Mouse (Mus musculus): Measurements from ENCODE around the gene Gm13305. TPM values are rescaled to one million over a fixed set of nuclear protein-coding genes. Genes with fewer than 3 reads are reported as not detected.
"Not testable (repeated sequence)": the region's sequence is repeated elsewhere in the genome, so short reads cannot be mapped to it uniquely, and the experiment has no call there.

Gene Gm13305
- polyA plus RNA-seq (2012; fragmentation: generic; extraction: Trizol): not detected

DNA sequence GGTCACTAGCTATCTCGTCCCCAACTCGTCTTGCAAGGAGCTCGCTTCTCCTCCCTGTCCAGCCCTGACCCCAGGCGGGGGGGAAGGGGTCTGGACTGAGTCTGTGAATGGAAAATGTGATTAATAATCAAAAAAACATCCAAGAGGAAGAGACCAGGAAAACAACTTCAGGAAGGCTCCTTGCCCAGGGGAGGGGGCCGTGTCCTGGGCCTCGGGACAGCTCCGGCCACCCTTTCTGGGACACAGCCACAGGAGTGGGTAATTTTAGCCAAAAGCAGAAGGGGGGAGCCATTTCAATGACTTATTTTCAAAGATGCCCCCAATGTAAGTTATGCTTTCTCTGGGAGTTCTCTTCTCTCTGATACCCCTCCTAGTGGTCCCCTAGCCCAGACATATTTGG, at the start of gene Gm13305:
TSS of gene Gm13305 (minus strand) at position 101 of the 400 bp plus-strand sequence.
- H3K36me3 ChIP-seq (ENCODE audit: control insufficient read depth, insufficient read depth); H3K4me2 ChIP-seq (ENCODE audit: low read depth); H3ac ChIP-seq (ENCODE audit: control insufficient read depth, insufficient read length); H3K27me3 ChIP-seq (ENCODE audit: control insufficient read depth, insufficient read depth, insufficient read length); H3K4me3 ChIP-seq; H3K79me2 ChIP-seq (ENCODE audit: control insufficient read depth, insufficient read depth): not testable (repeated sequence)

DNA sequence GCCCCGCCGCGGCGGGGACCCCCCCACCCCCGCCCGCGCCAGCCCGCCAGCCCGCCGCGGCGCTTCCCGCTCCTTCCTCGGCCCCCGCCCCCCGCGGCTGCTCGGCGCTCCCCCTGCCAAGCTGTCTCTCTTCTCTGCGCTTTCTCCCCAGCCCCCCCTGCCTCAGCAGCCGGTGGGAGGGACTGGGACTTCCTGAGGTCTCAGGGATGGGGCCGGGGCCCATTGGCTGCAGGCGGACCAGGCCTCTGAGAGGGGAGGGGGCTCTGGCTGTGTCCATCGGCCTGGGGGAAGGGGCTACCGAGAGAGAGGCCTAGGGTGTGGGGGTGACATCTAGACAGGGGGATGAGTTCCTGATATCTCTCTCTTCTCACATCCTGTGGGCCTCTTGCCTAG, 16.6 kb upstream of the Gm13305 start:
- not testable (repeated sequence) for H3K27me3 ChIP-seq (ENCODE audit: control insufficient read depth, insufficient read depth, insufficient read length); H3ac ChIP-seq (ENCODE audit: control insufficient read depth, insufficient read length); H3K79me2 ChIP-seq (ENCODE audit: control insufficient read depth, insufficient read depth); H3K4me2 ChIP-seq (ENCODE audit: low read depth); H3K4me3 ChIP-seq; H3K36me3 ChIP-seq (ENCODE audit: control insufficient read depth, insufficient read depth)

DNA sequence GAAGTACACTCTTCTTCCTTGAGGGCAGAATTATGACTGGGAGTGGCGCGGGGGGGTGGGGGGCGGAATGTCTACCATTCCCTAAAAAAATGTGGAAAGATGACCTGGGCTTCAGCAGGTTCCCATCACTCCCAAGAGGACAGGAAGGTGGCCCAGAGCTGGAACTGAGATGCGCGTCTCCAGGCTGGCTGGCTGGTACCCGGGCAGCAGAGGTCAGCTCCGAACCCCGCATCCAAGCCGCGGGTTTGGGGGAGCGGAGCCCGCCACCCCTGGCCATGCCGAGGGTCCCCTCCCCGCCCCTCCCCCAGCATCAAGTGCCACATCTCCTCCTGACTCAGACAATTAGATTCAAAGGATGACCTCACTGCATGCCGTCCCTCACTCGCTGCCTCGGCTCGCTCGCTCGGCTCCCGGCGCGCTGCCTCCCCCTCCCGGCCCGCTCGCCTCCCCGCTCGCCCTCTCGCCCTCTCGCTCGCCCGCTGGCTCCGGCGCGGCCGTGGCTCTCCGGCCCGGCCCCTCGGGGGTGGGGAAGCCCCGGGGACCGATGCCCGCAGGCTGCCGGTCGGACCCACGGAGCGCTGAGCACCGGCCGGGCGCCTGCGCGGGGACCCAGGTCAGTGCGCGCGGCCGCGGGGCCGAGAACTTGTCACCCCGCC, 16.0 kb upstream of the Gm13305 start:
- not testable (repeated sequence) for H3K4me2 ChIP-seq (ENCODE audit: low read depth); H3K27me3 ChIP-seq (ENCODE audit: control insufficient read depth, insufficient read depth, insufficient read length); H3K79me2 ChIP-seq (ENCODE audit: control insufficient read depth, insufficient read depth); H3K36me3 ChIP-seq (ENCODE audit: control insufficient read depth, insufficient read depth); H3K4me3 ChIP-seq; H3ac ChIP-seq (ENCODE audit: control insufficient read depth, insufficient read length)

DNA sequence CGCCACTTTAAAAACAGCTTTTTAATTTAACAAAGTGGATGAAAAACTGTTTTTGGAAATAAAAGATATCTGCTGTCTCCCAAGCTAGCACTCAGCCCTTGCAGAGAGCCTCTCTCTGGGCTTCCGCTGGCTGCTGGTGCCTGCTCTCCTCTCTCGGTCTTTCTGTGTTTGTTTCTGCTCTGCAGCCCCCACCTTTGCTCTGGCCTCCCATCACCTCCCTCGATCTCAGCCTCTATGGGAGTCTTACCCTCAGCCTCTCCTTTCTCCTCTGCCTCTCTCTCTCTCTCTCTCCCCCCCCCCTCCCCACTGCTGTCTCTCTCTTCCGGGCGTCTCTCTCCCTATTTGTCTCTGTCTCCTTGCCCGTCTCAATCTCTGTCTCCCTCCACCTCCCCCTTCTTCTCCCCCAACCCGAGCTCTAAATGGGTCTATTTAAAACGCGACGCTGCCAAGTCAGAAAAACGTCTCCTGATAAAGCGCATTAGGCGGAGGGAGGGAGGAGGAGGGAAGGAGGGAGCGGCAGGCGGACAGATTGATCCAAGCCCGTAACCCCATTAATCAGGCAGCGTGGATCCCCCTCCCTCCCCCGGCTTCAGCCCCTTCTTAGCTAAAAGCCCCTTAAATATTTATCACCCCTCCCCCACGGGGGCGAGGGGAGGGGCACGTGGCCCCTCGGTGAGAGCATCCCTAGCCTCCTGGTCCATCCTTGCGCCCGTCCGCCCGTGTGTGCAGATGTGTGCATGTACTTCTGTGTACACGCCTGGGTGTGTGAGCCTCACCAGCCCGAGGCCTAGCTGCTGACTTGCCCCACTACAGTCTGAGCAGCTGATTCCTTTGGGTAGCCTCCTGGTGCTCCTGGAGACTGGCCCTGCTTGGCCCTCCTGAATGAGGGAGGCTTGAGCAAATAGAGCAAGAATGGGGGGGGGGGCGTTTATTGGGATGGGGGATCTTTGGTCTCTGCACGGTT, 15.1 kb upstream of the Gm13305 start:
- H3ac ChIP-seq (ENCODE audit: control insufficient read depth, insufficient read length); H3K27me3 ChIP-seq (ENCODE audit: control insufficient read depth, insufficient read depth, insufficient read length); H3K36me3 ChIP-seq (ENCODE audit: control insufficient read depth, insufficient read depth); H3K4me3 ChIP-seq; H3K4me2 ChIP-seq (ENCODE audit: low read depth); H3K79me2 ChIP-seq (ENCODE audit: control insufficient read depth, insufficient read depth): not testable (repeated sequence)

GRCm38 (mm10) chr4:42178243-42178642, 9.8 kb upstream of the Gm13305 start:
- H3ac ChIP-seq (ENCODE audit: control insufficient read depth, insufficient read length); H3K79me2 ChIP-seq (ENCODE audit: control insufficient read depth, insufficient read depth); H3K4me3 ChIP-seq; H3K27me3 ChIP-seq (ENCODE audit: control insufficient read depth, insufficient read depth, insufficient read length); H3K36me3 ChIP-seq (ENCODE audit: control insufficient read depth, insufficient read depth); H3K4me2 ChIP-seq (ENCODE audit: low read depth): not testable (repeated sequence)

GRCm38 (mm10) chr4:42153136-42153535, 15.3 kb downstream of the Gm13305 start, which contains the start of gene Gm13306:
TSS of gene Gm13306 (plus strand) at chr4:42153436.
- not testable (repeated sequence) for H3K4me3 ChIP-seq; H3K27me3 ChIP-seq (ENCODE audit: control insufficient read depth, insufficient read depth, insufficient read length); H3ac ChIP-seq (ENCODE audit: control insufficient read depth, insufficient read length); H3K36me3 ChIP-seq (ENCODE audit: control insufficient read depth, insufficient read depth); H3K79me2 ChIP-seq (ENCODE audit: control insufficient read depth, insufficient read depth); H3K4me2 ChIP-seq (ENCODE audit: low read depth)

GRCm38 (mm10) chr4:42114517-42114916, 53.9 kb downstream of the Gm13305 start, which contains the start of gene Gm13304:
TSS of gene Gm13304 (plus strand) at chr4:42114817.
- H3K27me3 ChIP-seq (ENCODE audit: control insufficient read depth, insufficient read depth, insufficient read length); H3K79me2 ChIP-seq (ENCODE audit: control insufficient read depth, insufficient read depth); H3K4me3 ChIP-seq: not testable (repeated sequence)

More at GRCm38 (mm10) chr4:42114517-42114916, 53.9 kb downstream of the Gm13305 start, which contains the start of gene Gm13304:
- not testable (repeated sequence) for H3ac ChIP-seq (ENCODE audit: control insufficient read depth, insufficient read length); H3K36me3 ChIP-seq (ENCODE audit: control insufficient read depth, insufficient read depth); H3K4me2 ChIP-seq (ENCODE audit: low read depth)

Other genes starting within 250 kb of the Gm13305 start
- gene Gm20878, start 227.0 kb downstream of the Gm13305 start, polyA plus RNA-seq (2012; fragmentation: generic; extraction: Trizol): not detected
- not detected for gene Fam205a4, start 202.5 kb downstream of the Gm13305 start, polyA plus RNA-seq (2012; fragmentation: generic; extraction: Trizol)
- gene Gm21093, start 133.9 kb downstream of the Gm13305 start, polyA plus RNA-seq (2012; fragmentation: generic; extraction: Trizol): not detected
- gene Gm3893, start 77.4 kb downstream of the Gm13305 start, polyA plus RNA-seq (2012; fragmentation: generic; extraction: Trizol): not detected
- gene Gm13304, start 53.8 kb downstream of the Gm13305 start, polyA plus RNA-seq (2012; fragmentation: generic; extraction: Trizol): not detected
- not detected for gene Gm13306, start 15.2 kb downstream of the Gm13305 start, polyA plus RNA-seq (2012; fragmentation: generic; extraction: Trizol)
- gene Gm10600, start 72.0 kb upstream of the Gm13305 start, polyA plus RNA-seq (2012; fragmentation: generic; extraction: Trizol): not detected
- gene Ccl21b, start 87.2 kb upstream of the Gm13305 start, polyA plus RNA-seq (2012; fragmentation: generic; extraction: Trizol): not detected
- gene Gm21953, start 125.7 kb upstream of the Gm13305 start, polyA plus RNA-seq (2012; fragmentation: generic; extraction: Trizol): not detected
- not detected for gene Fam205a3, start 149.7 kb upstream of the Gm13305 start, polyA plus RNA-seq (2012; fragmentation: generic; extraction: Trizol)